Mouse (Mus musculus) embryonic facial prominence, embryonic 15.5 days (tissue): ENCODE data around the gene Vmn2r20. TPM values are rescaled to one million over a fixed set of nuclear protein-coding genes. Genes with fewer than 3 reads are reported as not detected.
"Not testable (repeated sequence)": the region's sequence is repeated elsewhere in the genome, so short reads cannot be mapped to it uniquely, and the experiment has no call there.

ENCODE experiments used
- ATAC-seq: fragments of 200-750 bp; cut with Nextera tagmentation; 2 replicates; pipeline ENCODE4 v1.8.0; 2017; ENCODE audit warnings: low read depth, moderate TSS enrichment; ENCODE audit not compliant: insufficient number of reproducible peaks, low FRiP score, low TSS enrichment
- H3K27ac ChIP-seq: fragments of 300-500 bp; sonication (generic); replicated peaks from 2 replicates; pipeline ENCODE4 v1.5.1; 2015; ENCODE audit warnings: mild to moderate bottlenecking, inconsistent platforms
- H3K27me3 ChIP-seq: fragments of 300-500 bp; sonication (generic); 2 replicates; pipeline ENCODE4 v1.6.1; 2015; ENCODE audit warnings: inconsistent platforms
- H3K36me3 ChIP-seq: fragments of 300-500 bp; sonication (generic); 2 replicates; pipeline ENCODE4 v1.6.1; 2015; ENCODE audit warnings: mild to moderate bottlenecking, inconsistent platforms
- H3K4me1 ChIP-seq: fragments of 300-500 bp; sonication (generic); 2 replicates; pipeline ENCODE4 v1.6.1; 2015; ENCODE audit warnings: inconsistent platforms
- H3K4me2 ChIP-seq: fragments of 300-500 bp; sonication (generic); replicated peaks from 2 replicates; pipeline ENCODE4 v1.6.1; 2015; ENCODE audit warnings: mild to moderate bottlenecking, inconsistent platforms
- H3K4me3 ChIP-seq: fragments of 300-500 bp; sonication (generic); replicated peaks from 2 replicates; pipeline ENCODE4 v1.5.1; 2015; ENCODE audit warnings: mild to moderate bottlenecking, inconsistent platforms
- H3K9ac ChIP-seq: fragments of 300-500 bp; sonication (generic); 2 replicates; pipeline ENCODE4 v1.6.1; 2015; ENCODE audit warnings: inconsistent platforms
- H3K9me3 ChIP-seq: fragments of 300-500 bp; sonication (generic); replicated peaks from 2 replicates; pipeline ENCODE4 v1.6.1; 2016; ENCODE audit warnings: inconsistent platforms
- WGBS: fragments of 180-500 bp; shearing (Covaris S2); methylation state at CpG from one replicate; pipeline ENCODE4 v1.1.7; 2015; 5-methylcytosine and 5-hydroxymethylcytosine counted together
- polyA plus RNA-seq: library from polyadenylated mRNA; unstranded; fragments of >200 nt; fragmentation: Nextera tagmentation; extraction: Ambion mirVana; gene quantifications from 2 replicates; pipeline ENCODE4 v1.2.1, GENCODE M21; 2015

The Vmn2r20 gene
- not detected in 2 replicates for polyA plus RNA-seq

DNA sequence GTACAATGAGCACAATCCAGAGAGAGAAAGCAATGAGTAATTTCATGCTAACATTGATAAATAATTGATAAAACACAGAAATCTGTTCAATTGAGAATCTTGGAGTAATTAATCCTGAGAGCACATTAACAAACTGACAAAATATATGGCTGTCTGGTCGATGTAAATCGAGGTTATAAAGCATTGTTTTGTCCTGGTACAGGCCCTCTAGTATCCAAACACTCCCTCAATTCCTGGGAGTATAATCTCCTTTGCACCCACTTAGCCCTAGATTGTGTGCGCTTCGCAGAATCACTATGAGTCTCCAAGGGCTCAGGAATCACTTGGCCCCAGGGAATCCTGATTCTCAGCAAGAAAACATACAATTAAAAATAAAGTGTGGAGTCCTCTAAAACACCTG is at the start of gene Vmn2r20:
Vmn2r20 (minus strand) TSS at position 101 of the 400 bp plus-strand sequence.
- H3K4me3 ChIP-seq, H3K4me2 ChIP-seq, ATAC-seq, H3K27ac ChIP-seq, H3K36me3 ChIP-seq, H3K9me3 ChIP-seq, H3K27me3 ChIP-seq, H3K4me1 ChIP-seq, H3K9ac ChIP-seq: not testable (repeated sequence)
- no CpG with 5 or more reads among the region's 4 CpGs for WGBS

DNA sequence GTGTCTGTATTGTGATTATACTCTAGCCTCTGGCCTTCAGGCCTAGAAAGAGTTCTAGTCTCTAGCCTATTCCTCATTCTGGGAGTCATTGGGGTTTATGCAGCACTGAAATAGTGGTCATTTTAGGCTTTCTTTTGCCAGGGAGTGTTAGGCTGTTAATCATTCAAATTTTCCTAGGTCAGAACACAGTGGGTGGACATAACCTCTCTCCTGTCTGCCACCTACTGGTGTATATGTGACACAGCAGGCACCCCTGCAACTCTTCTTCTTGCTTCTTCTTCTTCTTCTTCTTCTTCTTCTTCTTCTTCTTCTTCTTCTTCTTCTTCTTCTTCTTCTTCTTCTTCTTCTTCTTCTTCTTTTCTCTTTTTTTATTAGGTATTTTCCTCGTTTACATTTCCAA is 6.5 kb upstream of the Vmn2r20 start:
- H3K4me1 ChIP-seq, H3K27ac ChIP-seq, H3K4me3 ChIP-seq, H3K4me2 ChIP-seq, H3K9ac ChIP-seq, H3K36me3 ChIP-seq, H3K9me3 ChIP-seq, ATAC-seq, H3K27me3 ChIP-seq: not testable (repeated sequence)
- no CpG with 5 or more reads among the region's 1 CpGs for WGBS

DNA sequence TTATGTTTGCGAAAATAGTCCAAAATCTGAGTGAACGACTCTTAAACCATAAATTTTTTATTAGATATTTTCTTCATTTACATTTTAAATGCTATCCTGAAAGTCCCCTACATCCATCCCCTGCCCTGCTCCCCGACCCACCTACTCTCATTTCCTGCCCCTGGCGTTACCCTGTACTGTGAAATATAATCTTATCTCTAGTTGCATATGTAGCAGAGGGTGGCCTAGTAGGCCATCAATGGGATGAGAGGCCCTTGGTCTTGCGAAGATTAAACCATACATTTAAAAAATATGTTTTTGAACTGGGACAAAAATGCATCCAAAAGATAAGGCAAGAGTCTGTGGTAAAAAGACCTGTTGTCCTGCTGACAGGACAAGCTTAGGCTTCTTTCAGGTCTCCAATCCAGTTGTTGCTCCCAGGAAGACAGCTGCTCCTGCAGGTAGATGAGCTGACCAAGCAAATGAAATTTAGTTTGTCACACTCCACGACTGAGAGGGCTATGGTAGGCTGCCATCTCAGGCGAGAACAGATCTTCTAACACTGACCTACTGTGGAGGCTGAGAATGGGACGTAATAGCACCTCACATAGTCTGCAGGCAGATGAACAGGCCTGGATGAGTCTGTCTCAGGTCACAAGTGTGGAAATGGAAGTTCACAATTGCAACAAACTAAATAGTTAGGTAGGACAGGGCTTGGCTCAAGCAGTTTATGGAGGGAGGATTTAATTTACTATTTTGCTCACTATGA is 10.8 kb downstream of the Vmn2r20 start:
- not testable (repeated sequence) for ATAC-seq, H3K9ac ChIP-seq, H3K4me1 ChIP-seq, H3K27me3 ChIP-seq, H3K4me3 ChIP-seq, H3K36me3 ChIP-seq, H3K27ac ChIP-seq, H3K4me2 ChIP-seq, H3K9me3 ChIP-seq
- no CpG with 5 or more reads among the region's 8 CpGs for WGBS

DNA sequence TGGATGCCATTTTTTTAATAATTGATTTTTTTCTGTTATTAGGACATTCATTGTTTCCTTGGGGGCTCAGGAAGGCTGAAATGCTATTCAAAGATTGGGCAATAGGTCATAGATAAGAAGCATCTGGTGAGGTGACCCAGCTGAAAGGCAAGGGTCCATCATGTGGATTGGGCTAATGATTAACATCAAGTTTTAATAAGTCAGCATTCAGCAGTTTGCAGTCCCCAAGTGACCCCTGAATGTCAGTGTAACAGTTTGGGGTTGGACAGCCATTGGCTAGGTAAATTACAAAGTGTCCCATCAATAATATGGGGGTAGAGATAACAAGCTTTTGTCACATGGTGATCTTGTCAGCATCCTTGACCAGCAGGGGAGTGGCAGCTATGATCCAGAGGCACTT is 29.1 kb downstream of the Vmn2r20 start:
- H3K9me3 ChIP-seq, H3K27me3 ChIP-seq, ATAC-seq: not testable (repeated sequence)

DNA sequence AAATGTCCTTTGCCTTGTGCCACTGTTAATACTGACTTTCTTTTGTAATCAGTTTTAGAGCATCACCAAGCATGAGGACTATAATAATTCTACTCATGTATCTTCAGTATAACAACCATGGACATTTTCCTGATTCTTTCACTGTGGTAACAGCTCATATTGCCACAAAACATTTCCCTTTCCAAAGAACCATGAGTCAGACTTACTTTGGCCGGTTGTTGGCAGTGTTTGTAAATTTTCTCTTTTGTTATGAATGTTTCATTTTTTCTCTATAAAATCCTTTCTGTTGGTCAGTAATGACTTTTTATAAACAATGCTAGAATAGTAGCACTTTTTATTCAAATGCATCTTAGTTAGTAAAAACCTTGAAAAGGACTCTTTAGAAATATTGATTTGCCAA is 71.8 kb downstream of the Vmn2r20 start:
- H3K9me3 ChIP-seq: no peaks in the 10 kb centered on the region
- H3K36me3 ChIP-seq: no peaks in the 10 kb centered on the region
- no peaks in the 10 kb centered on the region for H3K4me1 ChIP-seq
- no peaks in the 10 kb centered on the region for H3K27me3 ChIP-seq
- no peak overlapping the region for H3K9ac ChIP-seq
- 94% methylated on average over 1 of the region's 1 CpGs for WGBS
- no peak overlapping the region for H3K27ac ChIP-seq
- no peak overlapping the region for H3K4me3 ChIP-seq
- H3K4me2 ChIP-seq: no peak overlapping the region
- no peak for ATAC-seq

More for the DNA sequence above, 29.1 kb downstream of the Vmn2r20 start:
- not testable (repeated sequence) for H3K4me1 ChIP-seq, H3K27ac ChIP-seq, H3K9ac ChIP-seq, H3K4me3 ChIP-seq, H3K4me2 ChIP-seq, H3K36me3 ChIP-seq

DNA sequence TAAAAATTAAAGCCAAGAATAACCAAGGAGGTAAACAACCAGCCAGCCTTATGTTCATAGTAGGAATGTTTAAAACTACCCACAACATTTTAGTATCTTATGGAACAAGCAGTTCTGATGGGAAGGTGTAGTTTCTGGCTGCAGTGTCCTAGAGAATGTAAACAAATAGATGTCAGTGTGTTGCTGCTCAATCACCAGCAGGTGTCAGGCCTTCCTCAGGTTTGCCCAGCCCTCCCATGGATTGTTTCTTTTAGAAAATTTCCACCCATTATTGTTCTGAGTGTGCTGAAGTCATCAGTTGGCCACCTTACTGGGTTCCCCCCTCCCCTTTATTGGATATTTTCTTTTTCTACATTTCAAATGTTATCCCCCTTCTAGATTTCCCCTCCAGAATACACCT is 77.8 kb downstream of the Vmn2r20 start:
- Histone ChIP-seq H3K36me3 (no peaks in the 10 kb centered on the region), H3K9ac (no peak overlapping the region), H3K27ac (no peak overlapping the region), H3K9me3 (no peaks in the 10 kb centered on the region), H3K4me3 (no peak overlapping the region), H3K4me2 (no peak overlapping the region), H3K27me3 (no peaks in the 10 kb centered on the region), H3K4me1 (no peaks in the 10 kb centered on the region)
- ATAC-seq: no peak

DNA sequence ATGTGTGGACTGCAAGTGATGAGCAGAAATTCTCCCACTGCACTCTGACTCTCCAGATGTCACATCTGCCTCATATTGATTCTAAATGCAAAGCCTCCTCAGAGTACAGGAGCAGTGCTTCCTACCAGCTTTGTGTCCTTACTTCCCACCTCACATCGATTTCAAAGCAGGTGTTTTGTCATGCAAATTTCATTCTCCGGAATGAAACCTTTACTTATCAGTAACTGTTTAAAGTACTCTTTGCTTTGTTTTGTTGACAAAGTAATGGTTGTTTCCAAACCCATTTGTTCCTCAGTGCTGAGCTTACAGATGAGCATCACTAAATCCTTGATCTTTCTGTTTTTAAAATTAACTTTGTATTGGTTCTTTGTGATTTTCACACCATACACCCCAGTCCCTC is 85.4 kb downstream of the Vmn2r20 start:
- Histone ChIP-seq H3K36me3 (no peaks in the 10 kb centered on the region), H3K9ac (no peak overlapping the region), H3K27ac (no peak overlapping the region), H3K4me1 (no peaks in the 10 kb centered on the region), H3K4me2 (no peak overlapping the region), H3K9me3 (no peaks in the 10 kb centered on the region), H3K4me3 (no peak overlapping the region), H3K27me3 (no peaks in the 10 kb centered on the region)
- ATAC-seq: no peak
- WGBS: 46% methylated on average over 2 of the region's 2 CpGs

Other genes starting within 250 kb of the Vmn2r20 start
- gene Clec4b2, start 245.2 kb downstream of the Vmn2r20 start, polyA plus RNA-seq: not detected in 2 replicates
- 4.9 and 5.0 TPM in 2 replicates for gene Clec4n, start 188.3 kb downstream of the Vmn2r20 start, polyA plus RNA-seq
- 0.35 and 0.36 TPM in 2 replicates for gene Clec4d, start 156.0 kb downstream of the Vmn2r20 start, polyA plus RNA-seq
- 0.32 TPM in 1 of 2 replicates, not detected in the other for gene Clec4e, start 128.2 kb downstream of the Vmn2r20 start, polyA plus RNA-seq
- gene Vmn2r19, start 109.8 kb downstream of the Vmn2r20 start, polyA plus RNA-seq: not detected in 2 replicates
- 0.08 TPM in 1 of 2 replicates, not detected in the other for gene Vmn2r21, start 115.3 kb upstream of the Vmn2r20 start, polyA plus RNA-seq
- gene Vmn2r22, start 232.6 kb upstream of the Vmn2r20 start, polyA plus RNA-seq: not detected in 2 replicates